9 mouse cellular contexts compared by ENCODE assay signal in the genomic region with DNA sequence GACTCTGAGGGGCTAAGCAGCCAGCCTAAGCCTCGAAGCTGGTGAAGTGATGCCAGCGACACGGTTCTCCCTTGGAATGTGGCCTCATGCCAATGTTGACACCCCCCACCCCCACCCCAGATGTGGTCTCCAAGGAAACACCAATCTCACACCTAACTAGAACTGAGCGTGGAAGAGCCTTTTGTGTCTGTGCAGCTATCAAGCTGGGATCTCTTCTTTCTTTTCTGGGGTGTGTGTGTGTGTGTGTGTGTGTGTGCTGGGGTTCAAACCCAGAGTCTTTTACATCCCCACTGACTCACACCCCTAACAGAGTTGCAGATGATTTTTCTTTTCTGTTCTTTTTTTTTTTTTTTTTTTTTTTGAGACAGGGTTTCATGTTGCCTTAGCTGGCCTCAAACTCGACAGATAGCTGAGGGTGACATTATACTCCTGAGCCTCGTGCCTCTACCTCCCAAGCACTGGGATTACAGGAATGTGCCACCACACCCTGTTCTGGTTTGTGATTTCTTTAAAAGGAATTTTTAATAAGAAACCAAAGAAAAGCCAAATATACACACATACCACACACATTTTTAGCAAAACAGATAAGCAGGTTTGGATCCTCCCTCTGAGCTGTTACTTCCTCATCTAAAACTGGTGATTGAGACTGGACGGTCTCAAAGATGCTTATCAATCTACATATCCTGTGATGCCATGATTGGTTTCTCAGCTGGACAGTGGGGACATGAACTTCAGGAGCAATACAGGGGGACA. TPM values are rescaled to one million over a fixed set of nuclear protein-coding genes. Genes with fewer than 3 reads are reported as not detected.
DNase-seq lines count a peak whose midpoint lies in the region; ATAC-seq lines count a peak whose summit lies in the region.
"Had no signal": no experiment of that assay in that cellular context is flagged by ENCODE, and none has a peak within 500 bp of the region (broad histone marks: within the 10 kb centered on the region; RNA-seq: fewer than 3 reads in every experiment).

No protein-coding gene starts in this region.

- WGBS in kidney, embryonic 14.5 days: 32% methylated on average over 7 of the region's 7 CpGs
- 24% methylated on average over 7 of the region's 7 CpGs for WGBS in embryonic facial prominence, embryonic 13.5 days
- WGBS in liver, embryonic 15.5 days (ENCODE audit: insufficient replicate concordance): 34% methylated on average over 7 of the region's 7 CpGs

- H3K27me3 ChIP-seq in kidney, embryonic 14.5 days (ENCODE audit: control insufficient read depth, insufficient read depth, low read length): no peaks in the 10 kb centered on the region
- no peaks in the 10 kb centered on the region for H3K27me3 ChIP-seq in embryonic facial prominence, embryonic 13.5 days
- H3K27me3 ChIP-seq in liver, embryonic 15.5 days: no peaks in the 10 kb centered on the region
- H3K27me3 ChIP-seq: hindbrain, embryonic 15.5 days had no signal

- no peak for ATAC-seq in kidney, embryonic 14.5 days (ENCODE audit: low FRiP score, low TSS enrichment)
- ATAC-seq in embryonic facial prominence, embryonic 13.5 days (ENCODE audit: insufficient number of reproducible peaks, insufficient read depth, low FRiP score, low TSS enrichment, low read depth): no peak
- no peak for ATAC-seq in liver, embryonic 15.5 days (ENCODE audit: insufficient read depth)
- ATAC-seq in inflammation-experienced regulatory T-cells, adult 6 months: no peak

- no peak overlapping the region for H3K4me2 ChIP-seq in kidney, embryonic 14.5 days (replicated peaks; ENCODE audit: low read depth, low read length)
- no peak overlapping the region for H3K4me2 ChIP-seq in embryonic facial prominence, embryonic 13.5 days
- H3K4me2 ChIP-seq in liver, embryonic 15.5 days: no peak overlapping the region
- H3K4me2 ChIP-seq: hindbrain, embryonic 15.5 days had no signal

- no peak for DNase-seq in kidney, adult 9 months
- peak; percentile 44 for DNase-seq in CD4-positive, CD25-positive, alpha-beta regulatory T cell, adult 2 months (ENCODE audit: low read depth, low spot score)
- DNase-seq in ovary, adult 18-20 months (ENCODE audit: low spot score): no peak
- no peak for DNase-seq in right cerebral cortex, postnatal 14 days

- H3K9me3 ChIP-seq in kidney, embryonic 14.5 days (ENCODE audit: control insufficient read depth, low read length): no peaks in the 10 kb centered on the region
- H3K9me3 ChIP-seq in embryonic facial prominence, embryonic 13.5 days: no peaks in the 10 kb centered on the region
- H3K9me3 ChIP-seq in liver, embryonic 15.5 days (replicated peaks): no peaks in the 10 kb centered on the region
- H3K9me3 ChIP-seq: hindbrain, embryonic 15.5 days had no signal

- peak overlapping the region; percentile 94 for H3K27ac ChIP-seq in kidney, embryonic 14.5 days (ENCODE audit: low read depth, low read length)
- H3K27ac ChIP-seq in embryonic facial prominence, embryonic 13.5 days: peak overlapping the region; percentile 89
- H3K27ac ChIP-seq in liver, embryonic 15.5 days (replicated peaks): peak overlapping the region; percentile 95
- H3K27ac ChIP-seq: hindbrain, embryonic 15.5 days had no signal

- no peak overlapping the region for H3K4me3 ChIP-seq in kidney, embryonic 14.5 days (ENCODE audit: low read length)
- no peak overlapping the region for H3K4me3 ChIP-seq in embryonic facial prominence, embryonic 13.5 days
- no peak overlapping the region for H3K4me3 ChIP-seq in liver, embryonic 15.5 days (replicated peaks)
- H3K4me3 ChIP-seq: hindbrain, embryonic 15.5 days had no signal

- H3K36me3 ChIP-seq in kidney, embryonic 14.5 days (ENCODE audit: control insufficient read depth, insufficient read depth, low read length): peaks cover 7% of the 10 kb centered on the region; the same call in 1 of the 2 replicates
- peaks cover 9% of the 10 kb centered on the region; the same call in 1 of the 2 replicates for H3K36me3 ChIP-seq in embryonic facial prominence, embryonic 13.5 days
- H3K36me3 ChIP-seq in liver, embryonic 15.5 days (replicated peaks): peaks cover 35% of the 10 kb centered on the region
- H3K36me3 ChIP-seq: hindbrain, embryonic 15.5 days had no signal

- H3K9ac ChIP-seq in kidney, embryonic 14.5 days (ENCODE audit: low read depth, low read length): no peak overlapping the region
- peak overlapping the region; percentile 41 for H3K9ac ChIP-seq in embryonic facial prominence, embryonic 13.5 days
- H3K9ac ChIP-seq in liver, embryonic 15.5 days: no peak overlapping the region
- H3K9ac ChIP-seq: hindbrain, embryonic 15.5 days had no signal

- peaks cover 25% of the 10 kb centered on the region for H3K4me1 ChIP-seq in kidney, embryonic 14.5 days (ENCODE audit: control insufficient read depth, insufficient read depth, low read length)
- peaks cover 63% of the 10 kb centered on the region for H3K4me1 ChIP-seq in embryonic facial prominence, embryonic 13.5 days
- H3K4me1 ChIP-seq in liver, embryonic 15.5 days (replicated peaks): peaks cover 96% of the 10 kb centered on the region

RNA-seq across cellular contexts. Expression of a gene that starts 29.6 kb away (rescaled TPM):
- 10.8 and 14.1 TPM in 2 replicates for polyA plus RNA-seq in kidney, embryonic 14.5 days (2014; fragmentation: Nextera tagmentation; extraction: Ambion mirVana)
- 12.6 TPM in 2 replicates for polyA plus RNA-seq in embryonic facial prominence, embryonic 13.5 days (2015; fragmentation: Nextera tagmentation; extraction: Ambion mirVana)
- 27.0 and 27.3 TPM in 2 replicates for polyA plus RNA-seq in liver, embryonic 15.5 days (2015; fragmentation: Nextera tagmentation; extraction: Ambion mirVana)
- polyA plus RNA-seq in inflammation-experienced regulatory T-cells, adult 6 months (2017; shearing (Covaris generic)): 10 to 100 TPM; 44.8 to 84.9 (median 55.9) TPM

RNA-seq across cellular contexts. Expression of a gene that starts 30.3 kb away (rescaled TPM):
- not detected in 2 replicates for polyA plus RNA-seq in kidney, embryonic 14.5 days (2014; fragmentation: Nextera tagmentation; extraction: Ambion mirVana)
- not detected in 2 replicates for polyA plus RNA-seq in embryonic facial prominence, embryonic 13.5 days (2015; fragmentation: Nextera tagmentation; extraction: Ambion mirVana)
- 0.09 TPM in 1 of 2 replicates, not detected in the other for polyA plus RNA-seq in liver, embryonic 15.5 days (2015; fragmentation: Nextera tagmentation; extraction: Ambion mirVana)
- not detected for polyA plus RNA-seq in inflammation-experienced regulatory T-cells, adult 6 months (2017; shearing (Covaris generic))

RNA-seq across cellular contexts. Expression of a gene that starts 36.7 kb away (rescaled TPM):
- 9.7 and 12.5 TPM in 2 replicates for polyA plus RNA-seq in kidney, embryonic 14.5 days (2014; fragmentation: Nextera tagmentation; extraction: Ambion mirVana)
- polyA plus RNA-seq in embryonic facial prominence, embryonic 13.5 days (2015; fragmentation: Nextera tagmentation; extraction: Ambion mirVana): 15.4 and 18.4 TPM in 2 replicates
- polyA plus RNA-seq in liver, embryonic 15.5 days (2015; fragmentation: Nextera tagmentation; extraction: Ambion mirVana): 10.0 and 13.2 TPM in 2 replicates
- polyA plus RNA-seq in inflammation-experienced regulatory T-cells, adult 6 months (2017; shearing (Covaris generic)): 1 to 10 TPM in 2 of 3 experiments, under 1 TPM in 1; 0.32 to 7.4 (median 1.1) TPM
